Mouse (Mus musculus) lung, embryonic 14.5 days (tissue): ENCODE data around the gene Icam1. TPM values are rescaled to one million over a fixed set of nuclear protein-coding genes. Genes with fewer than 3 reads are reported as not detected.

ENCODE experiments used
- ATAC-seq: fragments of 200-750 bp; cut with Nextera tagmentation; 2 replicates; pipeline ENCODE4 v1.8.0; 2017; ENCODE audit warnings: mild to moderate bottlenecking, moderate TSS enrichment, moderate library complexity; ENCODE audit not compliant: insufficient read depth
- DNase-seq: peaks from one replicate; pipeline ENCODE4 v3.0.0-alpha.2; 2015
- H3K27ac ChIP-seq: fragments of 300-500 bp; sonication (generic); 2 replicates; pipeline ENCODE4 v1.5.1; 2014; ENCODE audit warnings: low read depth, mild to moderate bottlenecking, moderate library complexity
- H3K27me3 ChIP-seq: fragments of 300-500 bp; sonication (generic); 2 replicates; pipeline ENCODE4 v1.6.1; 2014; ENCODE audit warnings: low read length, control low read depth; ENCODE audit not compliant: insufficient read depth
- H3K36me3 ChIP-seq: fragments of 300-500 bp; sonication (generic); 2 replicates; pipeline ENCODE4 v1.6.1; 2014; ENCODE audit warnings: control low read depth; ENCODE audit not compliant: insufficient read depth
- H3K4me1 ChIP-seq: fragments of 300-500 bp; sonication (generic); 2 replicates; pipeline ENCODE4 v1.6.1; 2014; ENCODE audit warnings: antibody characterized with exemption, control low read depth; ENCODE audit not compliant: insufficient read depth
- H3K4me2 ChIP-seq: fragments of 300-500 bp; sonication (generic); 2 replicates; pipeline ENCODE4 v1.6.1; 2014; ENCODE audit warnings: mild to moderate bottlenecking
- H3K4me3 ChIP-seq: fragments of 300-500 bp; sonication (generic); 2 replicates; pipeline ENCODE4 v1.5.1; 2014; ENCODE audit warnings: low read depth, low read length
- H3K9ac ChIP-seq: fragments of 300-500 bp; sonication (generic); 2 replicates; pipeline ENCODE4 v1.6.1; 2014
- H3K9me3 ChIP-seq: fragments of 300-500 bp; sonication (generic); 2 replicates; pipeline ENCODE4 v1.6.1; 2016; ENCODE audit warnings: low read depth, low read length, control low read depth
- CTCF ChIP-seq: IDR thresholded peaks from 2 replicates; pipeline ENCODE4 v1.5.1; 2016; ENCODE audit warnings: antibody characterized with exemption, low read depth
- WGBS: fragments of 180-500 bp; shearing (Covaris S2); extraction: QIAGEN DNeasy Blood & Tissue Kit; methylation state at CpG from one replicate; pipeline ENCODE4 v1.1.7; 2014; 5-methylcytosine and 5-hydroxymethylcytosine counted together
- polyA plus RNA-seq: library from polyadenylated mRNA; unstranded; fragments of >200 nt; fragmentation: Nextera tagmentation; extraction: Ambion mirVana; gene quantifications from 2 replicates; pipeline ENCODE4 v1.2.1, GENCODE M21; 2014

Icam1 gene
- polyA plus RNA-seq, 1 experiment from 2014 or later = 33.6 TPM

GRCm38 (mm10) chr9:20979769-20980168 is 36.0 kb upstream of the Icam1 start:
- 79% methylated on average over 7 of the region's 7 CpGs for WGBS
- H3K9ac ChIP-seq = no peak overlapping the region
- TF ChIP-seq CTCF = no peak
- H3K36me3 ChIP-seq = no peaks in the 10 kb centered on the region
- H3K9me3 ChIP-seq = no peaks in the 10 kb centered on the region
- H3K4me1 ChIP-seq = peaks cover 5% of the 10 kb centered on the region; the same call in 1 of the 2 replicates
- H3K27me3 ChIP-seq = no peaks in the 10 kb centered on the region
- no peak for DNase-seq
- H3K4me2 ChIP-seq = no peak overlapping the region
- H3K4me3 ChIP-seq = no peak overlapping the region
- ATAC-seq = no peak
- H3K27ac ChIP-seq = no peak overlapping the region

- WGBS = 52% methylated on average over 3 of the region's 3 CpGs
- H3K27ac ChIP-seq = no peak overlapping the region
- no peak for DNase-seq
Measured at GRCm38 (mm10) chr9:20982171-20982570, 33.6 kb upstream of the Icam1 start.

GRCm38 (mm10) chr9:20983169-20983568 is 32.6 kb upstream of the Icam1 start:
- Histone ChIP-seq H3K27me3 (no peaks in the 10 kb centered on the region), H3K4me2 (no peak overlapping the region), H3K4me3 (no peak overlapping the region), H3K9ac (no peak overlapping the region), H3K4me1 (peaks cover 5% of the 10 kb centered on the region; the same call in 1 of the 2 replicates), H3K9me3 (no peaks in the 10 kb centered on the region), H3K27ac (no peak overlapping the region), H3K36me3 (no peaks in the 10 kb centered on the region)
- DNase-seq (no peak), ATAC-seq (no peak)
- no peak for TF ChIP-seq CTCF
- WGBS = 40% methylated on average over 5 of the region's 5 CpGs

More at GRCm38 (mm10) chr9:20982171-20982570, 33.6 kb upstream of the Icam1 start:
- no peak overlapping the region for H3K9ac ChIP-seq
- ATAC-seq = no peak
- H3K36me3 ChIP-seq = no peaks in the 10 kb centered on the region
- H3K27me3 ChIP-seq = no peaks in the 10 kb centered on the region
- TF ChIP-seq CTCF = no peak
- H3K4me3 ChIP-seq = no peak overlapping the region
- H3K9me3 ChIP-seq = no peaks in the 10 kb centered on the region
- H3K4me2 ChIP-seq = no peak overlapping the region
- peaks cover 5% of the 10 kb centered on the region; the same call in 1 of the 2 replicates for H3K4me1 ChIP-seq

- Histone ChIP-seq H3K9me3 (no peaks in the 10 kb centered on the region), H3K9ac (no peak overlapping the region), H3K4me3 (no peak overlapping the region), H3K27me3 (no peaks in the 10 kb centered on the region), H3K36me3 (no peaks in the 10 kb centered on the region), H3K27ac (peak overlapping the region; percentile 76), H3K4me1 (peaks cover 5% of the 10 kb centered on the region), H3K4me2 (no peak overlapping the region; the same call in 1 of the 2 replicates)
- ATAC-seq = peak; percentile 90
- 33% methylated on average over 15 of the region's 15 CpGs for WGBS
- DNase-seq = peak; percentile 92
- no peak for TF ChIP-seq CTCF
Measured at GRCm38 (mm10) chr9:20986952-20987686, 28.7 kb upstream of the Icam1 start.

DNA sequence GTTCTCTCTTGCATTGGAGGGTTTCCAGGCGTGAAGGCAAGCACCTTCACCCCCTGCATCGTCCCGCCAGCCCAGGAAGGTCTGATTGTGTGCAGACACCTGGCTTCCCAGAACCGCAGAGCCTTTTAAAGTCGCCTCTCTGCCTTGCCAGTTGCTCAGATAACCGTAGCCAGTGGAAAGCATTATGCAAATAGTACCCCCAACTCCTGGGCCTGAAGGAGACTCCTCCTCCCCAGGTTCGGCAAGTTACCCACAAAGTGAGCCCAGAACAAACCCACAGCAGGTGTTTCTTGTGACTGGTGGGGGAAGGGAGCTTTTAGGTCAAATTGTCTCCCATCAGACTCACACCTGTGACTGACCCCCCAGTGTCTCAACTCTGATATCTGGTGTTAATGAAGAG is 27.8 kb upstream of the Icam1 start:
- Histone ChIP-seq H3K27ac (peak overlapping the region; percentile 73), H3K36me3 (no peaks in the 10 kb centered on the region), H3K4me3 (no peak overlapping the region), H3K9me3 (no peaks in the 10 kb centered on the region), H3K4me1 (peaks cover 8% of the 10 kb centered on the region), H3K4me2 (no peak overlapping the region), H3K27me3 (no peaks in the 10 kb centered on the region), H3K9ac (no peak overlapping the region)
- ATAC-seq (no peak), DNase-seq (no peak)
- no peak for TF ChIP-seq CTCF
- 20% methylated on average over 7 of the region's 7 CpGs for WGBS

- DNase-seq = peak; percentile 84
- Histone ChIP-seq H3K27me3 (no peaks in the 10 kb centered on the region), H3K4me1 (peaks cover 8% of the 10 kb centered on the region), H3K4me2 (peak overlapping the region; percentile 42), H3K9me3 (no peaks in the 10 kb centered on the region), H3K4me3 (no peak overlapping the region), H3K36me3 (no peaks in the 10 kb centered on the region), H3K27ac (peak overlapping the region; percentile 34; the same call in 1 of the 2 replicates), H3K9ac (0 out of 2 replicates have a peak overlapping the region, but pooled peaks have one; percentile 3)
- ATAC-seq = no peak
- 6% methylated on average over 10 of the region's 10 CpGs for whole genome bisulfite sequencing
- no peak for TF ChIP-seq CTCF
Measured at GRCm38 (mm10) chr9:20990861-20991260, 24.9 kb upstream of the Icam1 start.

- Histone ChIP-seq H3K4me1 (peaks cover 4% of the 10 kb centered on the region), H3K4me2 (no peak overlapping the region), H3K9ac (no peak overlapping the region), H3K27me3 (no peaks in the 10 kb centered on the region), H3K27ac (no peak overlapping the region; the same call in 1 of the 2 replicates), H3K4me3 (no peak overlapping the region), H3K36me3 (no peaks in the 10 kb centered on the region), H3K9me3 (no peaks in the 10 kb centered on the region)
- DNase-seq (no peak), ATAC-seq (no peak)
- WGBS = 77% methylated on average over 4 of the region's 4 CpGs
- no peak for TF ChIP-seq CTCF
Measured at GRCm38 (mm10) chr9:20991587-20991986, 24.2 kb upstream of the Icam1 start.
